Mouse (Mus musculus) ES-E14 (cell line): ENCODE measurements around the gene Smpd3.

Source experiments
- CHD2 ChIP-seq: IDR thresholded peaks from 2 replicates; pipeline ENCODE4 v1.6.1; 2014; ENCODE audit warnings: mild to moderate bottlenecking, low read depth, low read length, inconsistent platforms
- HCFC1 ChIP-seq: IDR thresholded peaks from 2 replicates; pipeline ENCODE4 v1.6.1; 2012; ENCODE audit warnings: low read length, inconsistent platforms, borderline replicate concordance; ENCODE audit not compliant: insufficient read depth
- MAFK ChIP-seq: IDR thresholded peaks from 2 replicates; pipeline ENCODE4 v1.6.1; 2014; ENCODE audit warnings: mild to moderate bottlenecking, low read depth, low read length, inconsistent platforms; ENCODE audit not compliant: insufficient read depth
- ZC3H11A ChIP-seq: IDR thresholded peaks from 2 replicates; pipeline ENCODE4 v1.6.1; 2012; ENCODE audit warnings: low read depth, mild to moderate bottlenecking, inconsistent platforms, low read length, borderline replicate concordance
- ZNF384 ChIP-seq: IDR thresholded peaks from 2 replicates; pipeline ENCODE4 v1.6.1; 2012; ENCODE audit warnings: low read depth, low read length, inconsistent platforms

DNA sequence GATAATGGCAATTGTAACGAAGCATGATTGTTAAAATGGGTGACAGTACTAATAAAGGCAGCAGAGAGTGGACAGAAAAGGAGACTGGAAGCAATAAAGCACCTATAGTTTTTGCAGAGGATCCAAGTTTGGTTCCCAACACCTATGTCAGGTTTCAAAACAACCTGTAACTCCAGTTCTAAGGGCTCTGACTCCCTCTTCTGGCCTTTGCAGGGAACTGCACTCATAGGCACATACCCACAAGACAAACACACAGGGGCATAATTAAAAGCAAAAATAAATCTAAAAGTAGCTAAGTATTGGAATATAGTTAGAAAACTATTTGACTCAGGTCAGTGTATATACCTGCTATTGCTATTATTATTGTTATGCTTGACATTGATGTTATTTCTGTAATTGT lies 25.8 kb downstream of the Smpd3 start:
- TF ChIP-seq HCFC1: no peak
- TF ChIP-seq ZC3H11A: peak; percentile 48; the same call in 1 of the 2 replicates
- no peak for TF ChIP-seq ZNF384
- TF ChIP-seq MAFK: no peak
- TF ChIP-seq CHD2: no peak
